In the genomic region with DNA sequence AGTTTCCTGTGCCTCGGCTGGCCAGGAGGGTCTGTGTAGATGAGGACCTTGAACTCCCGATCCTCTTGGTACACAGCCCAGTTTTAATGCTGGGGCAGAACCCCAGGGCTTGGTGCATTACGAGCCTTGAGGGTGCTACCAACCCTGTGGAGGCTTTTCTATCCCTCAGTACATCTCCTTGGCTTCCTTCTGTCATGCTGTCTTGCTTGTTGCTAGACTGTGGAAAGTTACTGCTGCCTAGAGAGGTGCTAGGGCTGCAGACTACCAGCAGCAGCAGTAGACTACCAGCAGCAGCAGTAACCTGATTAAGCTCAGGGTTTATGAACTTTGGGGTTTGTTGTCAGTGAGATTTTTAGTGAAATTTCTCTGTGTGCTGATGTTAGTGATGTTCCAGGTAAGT, we compare ENCODE assay signal across 12 mouse cellular contexts. TPM values are rescaled to one million over a fixed set of nuclear protein-coding genes. Genes with fewer than 3 reads are reported as not detected.
DNase-seq lines count a peak whose midpoint lies in the region; ATAC-seq and TF ChIP-seq lines count a peak whose summit lies in the region.
"Had no signal": no experiment of that assay in that cellular context is flagged by ENCODE, and none has a peak within 500 bp of the region (broad histone marks: within the 10 kb centered on the region; RNA-seq: fewer than 3 reads in every experiment).

No protein-coding gene starts in this region.

- no peak for ATAC-seq in heart, embryonic 15.5 days (replicated peaks; ENCODE audit: insufficient number of reproducible peaks, insufficient read depth, low FRiP score, low read depth)
- ATAC-seq in neural tube, embryonic 12.5 days (ENCODE audit: low FRiP score, low read depth): no peak
- ATAC-seq in neural tube, embryonic 15.5 days (ENCODE audit: low FRiP score): no peak
- ATAC-seq in hindbrain, embryonic 16.5 days: no peak

- 71% methylated on average over 3 of the region's 3 CpGs for WGBS in heart, embryonic 15.5 days
- WGBS in neural tube, embryonic 12.5 days: 80% methylated on average over 3 of the region's 3 CpGs
- WGBS in neural tube, embryonic 15.5 days: 55% methylated on average over 3 of the region's 3 CpGs
- 54% methylated on average over 3 of the region's 3 CpGs for WGBS in hindbrain, embryonic 16.5 days

- H3K4me3 ChIP-seq in heart, embryonic 15.5 days: no peak overlapping the region
- no peak overlapping the region for H3K4me3 ChIP-seq in neural tube, embryonic 12.5 days
- H3K4me3 ChIP-seq in neural tube, embryonic 15.5 days (replicated peaks): no peak overlapping the region
- no peak overlapping the region for H3K4me3 ChIP-seq in hindbrain, embryonic 16.5 days (ENCODE audit: low read length)
- no peak overlapping the region for H3K4me3 ChIP-seq in myocyte
- H3K4me3 ChIP-seq: embryonic facial prominence, embryonic 15.5 days; limb, embryonic 15.5 days had no signal

- H3K79me2 ChIP-seq in myocyte (ENCODE audit: control insufficient read depth, insufficient read depth): peaks cover 95% of the 10 kb centered on the region

- peaks cover 27% of the 10 kb centered on the region for H3K36me3 ChIP-seq in heart, embryonic 15.5 days
- peaks cover 53% of the 10 kb centered on the region for H3K36me3 ChIP-seq in neural tube, embryonic 12.5 days
- peaks cover 19% of the 10 kb centered on the region for H3K36me3 ChIP-seq in neural tube, embryonic 15.5 days
- peaks cover 8% of the 10 kb centered on the region; the same call in 1 of the 2 replicates for H3K36me3 ChIP-seq in hindbrain, embryonic 16.5 days (ENCODE audit: control insufficient read depth, insufficient read depth, low read length)
- peaks cover 14% of the 10 kb centered on the region for H3K36me3 ChIP-seq in myocyte (ENCODE audit: control insufficient read depth, insufficient read depth)

- no peaks in the 10 kb centered on the region for H3K27me3 ChIP-seq in heart, embryonic 15.5 days
- H3K27me3 ChIP-seq in neural tube, embryonic 12.5 days (replicated peaks): no peaks in the 10 kb centered on the region
- no peaks in the 10 kb centered on the region for H3K27me3 ChIP-seq in neural tube, embryonic 15.5 days (replicated peaks)
- no peaks in the 10 kb centered on the region for H3K27me3 ChIP-seq in hindbrain, embryonic 16.5 days (replicated peaks; ENCODE audit: control insufficient read depth, insufficient read depth, low read length)
- no peaks in the 10 kb centered on the region for H3K27me3 ChIP-seq in myocyte (ENCODE audit: control insufficient read depth, insufficient read depth, insufficient read length)
- H3K27me3 ChIP-seq: embryonic facial prominence, embryonic 15.5 days; limb, embryonic 15.5 days; megakaryocyte, embryonic 14.5 days had no signal

- no peaks in the 10 kb centered on the region for H3K9me3 ChIP-seq in heart, embryonic 15.5 days (replicated peaks)
- H3K9me3 ChIP-seq in neural tube, embryonic 12.5 days: no peaks in the 10 kb centered on the region
- H3K9me3 ChIP-seq in neural tube, embryonic 15.5 days (replicated peaks): no peaks in the 10 kb centered on the region
- no peaks in the 10 kb centered on the region for H3K9me3 ChIP-seq in hindbrain, embryonic 16.5 days (ENCODE audit: control insufficient read depth, low read length)
- H3K9me3 ChIP-seq: embryonic facial prominence, embryonic 15.5 days; limb, embryonic 15.5 days; megakaryocyte, embryonic 14.5 days had no signal

- H3K4me2 ChIP-seq in heart, embryonic 15.5 days: no peak overlapping the region
- 0 out of 2 replicates have a peak overlapping the region, but pooled peaks have one; percentile 2 for H3K4me2 ChIP-seq in neural tube, embryonic 12.5 days (replicated peaks)
- no peak overlapping the region for H3K4me2 ChIP-seq in neural tube, embryonic 15.5 days
- H3K4me2 ChIP-seq in hindbrain, embryonic 16.5 days (ENCODE audit: low read length): no peak overlapping the region
- peak overlapping the region; percentile 39 for H3K4me2 ChIP-seq in myocyte (ENCODE audit: low read depth)
- H3K4me2 ChIP-seq: embryonic facial prominence, embryonic 15.5 days; limb, embryonic 15.5 days had no signal

- TF ChIP-seq POLR2A in myocyte (IDR thresholded peaks at IDR 0.05; ENCODE audit: insufficient read length, low read depth): no peak

- no peak overlapping the region for H3K9ac ChIP-seq in heart, embryonic 15.5 days
- no peak overlapping the region for H3K9ac ChIP-seq in neural tube, embryonic 12.5 days
- H3K9ac ChIP-seq in neural tube, embryonic 15.5 days (replicated peaks): no peak overlapping the region
- H3K9ac ChIP-seq in hindbrain, embryonic 16.5 days (ENCODE audit: low read depth, low read length): peak overlapping the region; percentile 42; the same call in 1 of the 2 replicates
- H3K9ac ChIP-seq: embryonic facial prominence, embryonic 15.5 days; limb, embryonic 15.5 days had no signal

- H3ac ChIP-seq in myocyte (ENCODE audit: control insufficient read depth, insufficient read length): no peak overlapping the region

- intact Hi-C loops in heart, postnatal 25 days (cut with DNase I): no loop called here

- no peak for DNase-seq in heart, postnatal 25 days (ENCODE audit: low spot score)
- no peak for DNase-seq in MN1 (ENCODE audit: low spot score)
- DNase-seq: gastrocnemius, postnatal 10 days; thymus, postnatal 36 days had no signal

- peaks cover 93% of the 10 kb centered on the region for H3K4me1 ChIP-seq in heart, embryonic 15.5 days (replicated peaks)
- H3K4me1 ChIP-seq in neural tube, embryonic 12.5 days: peaks cover 79% of the 10 kb centered on the region
- H3K4me1 ChIP-seq in neural tube, embryonic 15.5 days: peaks cover 89% of the 10 kb centered on the region
- peaks cover 80% of the 10 kb centered on the region for H3K4me1 ChIP-seq in hindbrain, embryonic 16.5 days (ENCODE audit: control insufficient read depth, insufficient read depth, low read depth, low read length)

- H3K27ac ChIP-seq in heart, embryonic 15.5 days: peak overlapping the region; percentile 2; the same call in 1 of the 2 replicates
- H3K27ac ChIP-seq in neural tube, embryonic 12.5 days: no peak overlapping the region
- H3K27ac ChIP-seq in neural tube, embryonic 15.5 days (replicated peaks): no peak overlapping the region; the same call in 1 of the 2 replicates
- peak overlapping the region; percentile 15; the same call in 1 of the 2 replicates for H3K27ac ChIP-seq in hindbrain, embryonic 16.5 days (ENCODE audit: low read depth, low read length)

TF ChIP-seq in myocyte, 11 proteins besides CTCF, POLR2A, EP300 and RAD21:
- TF ChIP-seq MYOD1 (IDR thresholded peaks at IDR 0.05; ENCODE audit: control insufficient read depth in 1 of 3, insufficient read length in 2 of 3, low read depth in 2 of 3): no peak
- no peak for TF ChIP-seq TCF3 (IDR thresholded peaks at IDR 0.05; ENCODE audit: insufficient read length, low read depth)
- TF ChIP-seq POLR2AphosphoS2 (IDR thresholded peaks at IDR 0.05; ENCODE audit: insufficient read length, low read depth): no peak
- TF ChIP-seq MAX (IDR thresholded peaks at IDR 0.05; ENCODE audit: low read depth): no peak
- TF ChIP-seq MYOG (IDR thresholded peaks at IDR 0.05; ENCODE audit: control insufficient read depth in 1 of 3, insufficient read depth in 1 of 3, insufficient read length in 2 of 3, low read depth in 2 of 3): no peak

RNA-seq across cellular contexts. Expression of a gene that starts 5.9 kb away (rescaled TPM):
- polyA plus RNA-seq in heart, embryonic 15.5 days (2015; fragmentation: Nextera tagmentation; extraction: Ambion mirVana): 198 and 233 TPM in 2 replicates
- 100 to 1,000 TPM; 113 to 128 TPM for total RNA-seq in heart, postnatal 25 days (2021)
- 306 and 318 TPM in 2 replicates for polyA plus RNA-seq in neural tube, embryonic 12.5 days (2016; fragmentation: Nextera tagmentation; extraction: Ambion mirVana)
- 184 and 200 TPM in 2 replicates for polyA plus RNA-seq in neural tube, embryonic 15.5 days (2015; fragmentation: Nextera tagmentation; extraction: Ambion mirVana)
- polyA plus RNA-seq in hindbrain, embryonic 16.5 days (2015; fragmentation: Nextera tagmentation; extraction: Ambion mirVana): 182 and 185 TPM in 2 replicates
- polyA plus RNA-seq in myocyte (2012; fragmentation: generic; extraction: Trizol): 136 TPM

RNA-seq across cellular contexts. Expression of a gene that starts 23.4 kb away (rescaled TPM):
- polyA plus RNA-seq in heart, embryonic 15.5 days (2015; fragmentation: Nextera tagmentation; extraction: Ambion mirVana): 0.16 and 0.42 TPM in 2 replicates
- not detected for total RNA-seq in heart, postnatal 25 days (2021)
- polyA plus RNA-seq in neural tube, embryonic 12.5 days (2016; fragmentation: Nextera tagmentation; extraction: Ambion mirVana): not detected in 2 replicates
- 0.44 TPM in 1 of 2 replicates, not detected in the other for polyA plus RNA-seq in neural tube, embryonic 15.5 days (2015; fragmentation: Nextera tagmentation; extraction: Ambion mirVana)
- polyA plus RNA-seq in hindbrain, embryonic 16.5 days (2015; fragmentation: Nextera tagmentation; extraction: Ambion mirVana): 0.19 and 0.20 TPM in 2 replicates
- polyA plus RNA-seq in myocyte (2012; fragmentation: generic; extraction: Trizol): not detected
- total RNA-seq: gastrocnemius, postnatal 10 days had no signal

RNA-seq across cellular contexts. Expression of a gene that starts 42.6 kb away (rescaled TPM):
- 2.6 and 4.1 TPM in 2 replicates for polyA plus RNA-seq in heart, embryonic 15.5 days (2015; fragmentation: Nextera tagmentation; extraction: Ambion mirVana)
- total RNA-seq in heart, postnatal 25 days (2021): 1 to 10 TPM in 1 of 2 experiments, under 1 TPM in 1; 0.81 to 1.1 TPM
- polyA plus RNA-seq in neural tube, embryonic 12.5 days (2016; fragmentation: Nextera tagmentation; extraction: Ambion mirVana): 4.5 and 4.9 TPM in 2 replicates
- polyA plus RNA-seq in neural tube, embryonic 15.5 days (2015; fragmentation: Nextera tagmentation; extraction: Ambion mirVana): 1.3 and 4.1 TPM in 2 replicates
- 1.1 and 1.5 TPM in 2 replicates for polyA plus RNA-seq in hindbrain, embryonic 16.5 days (2015; fragmentation: Nextera tagmentation; extraction: Ambion mirVana)
- polyA plus RNA-seq in myocyte (2012; fragmentation: generic; extraction: Trizol): 0.08 TPM

Comparison
In these comparisons a context has a peak if more than half of its experiments do, and no peak if none do; other contexts are left out.
1. H3K4me2 ChIP-seq: peak in neural tube, embryonic 12.5 days (single experiment) and myocyte (single experiment); none in heart, embryonic 15.5 days (single experiment), neural tube, embryonic 15.5 days (single experiment) and hindbrain, embryonic 16.5 days (single experiment).
2. H3K27ac ChIP-seq: peak in heart, embryonic 15.5 days (single experiment) and hindbrain, embryonic 16.5 days (single experiment); none in neural tube, embryonic 12.5 days (single experiment) and neural tube, embryonic 15.5 days (single experiment).